Mouse (Mus musculus) right cerebral cortex, postnatal 25 days (tissue): ENCODE results near the gene Tmc1.

ENCODE experiments used
- DNase-seq: peaks from one replicate; pipeline ENCODE4 v3.0.0; 2022

The Tmc1 gene

DNA sequence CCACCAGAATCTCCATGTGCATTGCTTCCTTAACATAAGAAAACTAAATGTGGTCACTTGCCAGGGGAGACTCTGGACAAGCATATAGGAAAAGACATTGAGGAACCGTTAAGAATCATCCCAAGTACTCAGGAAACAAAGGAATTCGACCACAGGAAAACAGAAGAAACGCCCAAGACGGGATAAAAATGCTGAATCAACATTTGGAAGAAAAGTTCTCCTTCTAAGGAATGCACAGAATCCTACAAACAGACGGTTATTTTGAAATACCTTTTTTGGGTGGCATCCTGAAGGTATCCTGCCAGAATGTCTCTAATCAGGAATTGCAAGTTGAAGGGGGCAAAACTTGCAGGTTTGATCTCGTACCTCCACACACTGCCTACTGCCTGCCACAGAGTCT lies at the start of gene Tmc1:
TSS of gene Tmc1 (minus strand) at position 329 of the 400 bp plus-strand sequence.
- DNase-seq: no peak

DNA sequence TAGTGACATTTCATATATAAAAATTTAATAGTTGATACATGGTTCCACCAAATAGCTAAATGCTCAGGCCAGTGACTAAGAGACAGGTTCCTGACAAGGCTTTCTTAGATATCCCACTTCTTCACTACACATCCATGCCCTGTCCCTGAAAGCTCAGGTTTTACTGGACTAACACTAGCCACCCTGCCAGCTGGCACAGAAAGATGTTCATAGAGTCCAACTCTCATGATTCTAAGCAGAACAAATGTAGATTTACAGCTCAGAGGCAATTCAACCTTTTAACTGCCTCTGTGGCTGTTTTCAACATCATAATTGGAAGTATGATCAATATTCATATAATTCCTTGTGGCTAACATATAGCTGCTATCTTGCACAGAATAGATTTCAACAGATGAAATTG lies 47.5 kb upstream of the Tmc1 start:
- DNase-seq: no peak

DNA sequence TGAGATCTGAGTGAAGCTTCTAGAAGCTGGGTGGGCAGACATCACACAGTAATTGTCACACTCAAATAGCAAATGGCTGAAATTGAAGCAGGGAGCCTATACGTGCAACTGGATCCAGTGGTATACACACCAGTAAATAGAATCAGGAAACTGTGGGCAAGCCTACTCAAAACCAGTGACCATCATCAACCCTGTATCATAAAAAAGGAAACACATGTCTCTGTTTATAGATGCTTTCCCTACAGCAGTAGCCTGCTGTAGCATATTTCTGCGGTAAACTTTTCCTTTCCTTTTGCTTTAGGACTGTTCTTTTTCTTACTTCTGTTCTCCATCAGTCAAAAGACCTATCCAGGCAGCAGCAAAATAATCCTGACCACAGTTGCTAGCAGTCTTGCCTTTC lies 25.2 kb upstream of the Tmc1 start:
- DNase-seq: no peak

- DNase-seq: no peak
Measured at GRCm38 (mm10) chr19:20978148-20978547, 24.1 kb upstream of the Tmc1 start.

GRCm38 (mm10) chr19:20971926-20972325 lies 17.9 kb upstream of the Tmc1 start:
- no peak for DNase-seq

DNA sequence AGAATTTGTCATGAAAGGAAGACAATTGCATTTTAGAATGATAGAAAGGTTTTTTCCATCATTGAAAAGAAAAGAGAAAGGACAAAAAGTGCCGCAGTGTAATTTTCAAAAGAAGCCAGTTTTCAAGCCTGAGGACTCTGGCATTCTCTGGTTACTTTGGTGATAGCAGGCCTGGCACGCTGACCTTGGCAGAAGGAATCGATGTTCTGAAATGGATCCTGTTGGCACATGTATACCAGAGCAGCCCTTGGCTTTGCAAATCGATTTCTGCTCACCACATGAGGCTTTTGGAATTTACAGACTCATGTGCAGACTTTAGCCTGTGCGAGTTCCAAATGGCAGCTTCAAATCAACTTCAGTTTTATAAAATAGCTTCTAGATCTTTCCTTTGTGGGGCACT lies 813 bp upstream of the Tmc1 start:
- no peak for DNase-seq

GRCm38 (mm10) chr19:20944446-20944845 lies 9.6 kb downstream of the Tmc1 start:
- no peak for DNase-seq

DNA sequence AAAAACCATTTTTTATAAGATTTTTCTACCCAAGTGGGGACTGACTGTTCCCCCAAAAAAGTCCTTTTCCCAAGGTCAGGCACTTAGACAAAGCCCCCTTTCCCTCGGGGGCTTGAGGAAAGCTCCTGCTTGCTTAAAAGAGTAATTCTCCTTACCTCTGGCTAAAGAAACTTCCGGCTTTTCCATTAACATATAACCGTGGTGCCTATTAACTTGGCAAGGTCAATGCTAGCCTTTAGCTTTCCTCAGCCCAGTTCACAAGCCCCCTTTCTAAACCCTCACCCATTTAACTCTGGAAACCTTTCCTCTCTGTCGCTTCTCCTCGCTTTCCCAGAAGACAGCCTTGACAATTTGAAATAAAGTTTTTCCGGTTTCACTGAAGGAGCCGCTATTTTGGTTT lies 29.7 kb downstream of the Tmc1 start:
- no peak for DNase-seq

DNA sequence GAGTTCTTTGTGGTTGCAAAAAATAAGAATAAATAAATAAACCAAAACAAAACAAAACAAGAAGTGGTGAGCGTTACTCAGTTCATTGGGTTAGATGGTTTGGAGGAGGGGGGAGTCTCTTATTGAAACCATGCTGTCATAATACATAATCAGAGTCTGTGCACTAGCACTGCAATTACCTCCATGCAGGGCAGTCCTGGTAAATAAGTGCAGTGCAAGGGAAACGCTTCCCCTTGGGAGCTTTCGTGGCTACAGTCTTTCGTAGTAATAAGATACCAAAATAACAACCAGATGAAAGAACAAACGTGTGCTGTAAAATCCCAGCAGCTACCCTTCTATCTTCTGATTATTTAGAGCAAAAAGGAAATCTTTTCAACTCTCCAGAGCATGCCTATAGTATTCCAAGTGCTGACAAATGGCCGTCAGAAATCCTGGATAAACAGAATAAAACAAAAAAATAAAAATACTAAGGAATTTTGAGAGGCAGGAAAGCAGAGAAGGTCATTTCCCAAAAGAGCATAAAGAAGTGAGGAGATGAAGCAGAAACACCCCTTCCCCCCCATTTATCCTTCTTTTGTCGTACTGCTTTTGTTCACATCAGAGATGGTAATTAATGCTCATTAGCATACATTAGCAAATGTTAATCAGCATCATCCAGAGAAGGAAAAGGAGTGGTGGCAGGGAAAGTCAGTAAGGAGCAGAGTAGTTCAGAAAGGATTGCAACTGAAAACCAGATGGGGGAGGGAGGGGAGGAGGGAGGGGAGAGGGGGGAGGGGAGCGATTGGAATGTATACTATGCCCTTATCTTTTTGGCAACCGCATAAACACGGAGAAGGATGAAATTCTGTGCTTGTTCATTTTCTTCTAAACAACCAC lies 30.4 kb downstream of the Tmc1 start:
- DNase-seq: no peak

- DNase-seq: no peak
Measured at GRCm38 (mm10) chr19:20918241-20918640, 35.8 kb downstream of the Tmc1 start.

GRCm38 (mm10) chr19:20915151-20915550 lies 38.9 kb downstream of the Tmc1 start:
- no peak for DNase-seq

DNA sequence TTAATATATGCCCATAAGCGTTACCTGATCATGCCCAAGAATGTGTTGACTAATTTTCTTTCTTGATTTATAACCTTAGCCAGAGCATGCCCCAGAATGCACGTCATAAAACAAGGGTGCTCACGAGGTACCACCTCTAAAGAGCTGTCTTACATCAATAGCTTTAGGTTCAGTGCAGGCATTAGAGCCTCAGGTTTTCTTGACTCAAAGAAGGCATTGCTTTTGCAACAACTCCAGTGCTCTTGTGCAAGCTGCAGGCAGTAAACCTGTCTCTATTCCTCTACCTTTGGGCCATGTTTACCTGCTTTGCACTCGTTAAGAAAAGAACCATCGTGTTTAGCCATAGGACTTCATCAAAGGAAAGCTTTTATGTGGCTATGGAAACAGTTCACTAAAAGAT lies 43.6 kb downstream of the Tmc1 start:
- DNase-seq: no peak

- no peak for DNase-seq
Measured at GRCm38 (mm10) chr19:20881205-20881604, 72.8 kb downstream of the Tmc1 start.

GRCm38 (mm10) chr19:20875881-20876280 lies 78.1 kb downstream of the Tmc1 start:
- DNase-seq: no peak

- no peak for DNase-seq
Measured at GRCm38 (mm10) chr19:20861779-20862178, 92.2 kb downstream of the Tmc1 start.

DNA sequence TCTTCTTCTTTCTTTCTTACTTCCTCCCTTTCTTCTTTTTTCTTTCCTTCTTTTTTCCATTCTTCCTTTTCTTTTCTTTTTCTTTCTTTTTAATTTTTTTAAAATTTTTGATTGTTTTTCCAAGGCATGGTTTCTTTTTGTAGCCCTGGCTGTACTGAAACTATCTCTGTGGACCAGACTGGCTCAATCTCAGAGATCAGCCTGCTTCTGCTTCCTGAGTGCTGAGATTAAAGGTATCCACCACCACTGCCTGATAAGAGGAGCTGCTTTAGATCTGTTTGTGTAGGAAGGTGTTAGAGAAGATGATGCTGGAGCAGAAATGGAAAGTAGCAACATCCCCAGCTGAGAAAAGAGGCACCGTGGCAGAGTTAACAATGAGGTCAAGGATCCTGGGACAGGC lies 93.7 kb downstream of the Tmc1 start:
- no peak for DNase-seq

- no peak for DNase-seq
Measured at GRCm38 (mm10) chr19:20857819-20858218, 96.2 kb downstream of the Tmc1 start.

- DNase-seq: no peak
Measured at GRCm38 (mm10) chr19:20848906-20849305, 105.1 kb downstream of the Tmc1 start.

DNA sequence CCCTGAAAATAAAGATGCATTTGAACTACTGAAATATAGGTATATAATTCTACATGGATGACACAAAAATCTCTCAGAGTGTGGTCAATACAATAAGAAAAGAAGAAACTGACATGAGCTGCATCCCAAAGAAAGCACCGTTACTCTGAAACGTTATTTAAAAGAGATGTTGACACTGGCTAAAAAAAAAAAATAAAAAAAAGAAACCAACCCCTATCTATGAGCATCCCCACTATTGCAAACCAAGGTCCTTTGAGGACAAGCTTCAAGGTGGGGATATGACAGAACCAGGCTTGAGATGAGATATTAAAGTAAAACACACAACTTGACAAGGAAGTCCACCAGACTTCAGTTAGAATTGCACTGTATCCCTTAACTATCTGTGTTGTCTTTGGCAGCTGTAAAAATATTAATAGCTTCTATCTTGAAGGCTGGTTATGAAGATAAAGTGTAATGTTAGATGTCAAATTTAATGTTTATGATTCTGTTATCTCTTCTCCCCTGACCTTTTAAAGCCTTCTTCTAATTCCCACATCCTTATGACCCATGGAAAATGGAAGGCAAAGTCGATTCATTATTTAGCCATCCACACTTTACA lies 106.4 kb downstream of the Tmc1 start:
- DNase-seq: no peak

DNA sequence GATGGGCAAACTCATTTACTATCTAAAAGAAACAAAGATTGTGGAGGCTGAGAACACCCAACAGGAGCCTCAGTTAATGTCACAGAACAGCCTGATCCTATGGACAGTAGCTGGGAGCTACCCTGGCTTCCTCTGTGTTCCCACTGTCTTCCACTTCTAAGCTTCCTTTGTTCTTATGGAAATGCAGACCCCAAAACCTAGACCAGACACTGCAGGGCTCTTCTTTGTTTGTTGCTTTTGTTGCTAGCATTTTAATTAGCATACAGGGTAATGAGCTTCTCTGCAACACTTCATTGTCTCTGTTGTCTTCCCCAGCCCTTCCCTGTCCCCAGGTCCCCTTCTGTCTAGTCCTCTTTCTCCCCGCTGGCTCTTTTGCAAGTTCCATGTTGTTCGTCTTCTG lies 116.6 kb downstream of the Tmc1 start:
- no peak for DNase-seq

- no peak for DNase-seq
Measured at GRCm38 (mm10) chr19:20836055-20836845, 117.8 kb downstream of the Tmc1 start.

DNA sequence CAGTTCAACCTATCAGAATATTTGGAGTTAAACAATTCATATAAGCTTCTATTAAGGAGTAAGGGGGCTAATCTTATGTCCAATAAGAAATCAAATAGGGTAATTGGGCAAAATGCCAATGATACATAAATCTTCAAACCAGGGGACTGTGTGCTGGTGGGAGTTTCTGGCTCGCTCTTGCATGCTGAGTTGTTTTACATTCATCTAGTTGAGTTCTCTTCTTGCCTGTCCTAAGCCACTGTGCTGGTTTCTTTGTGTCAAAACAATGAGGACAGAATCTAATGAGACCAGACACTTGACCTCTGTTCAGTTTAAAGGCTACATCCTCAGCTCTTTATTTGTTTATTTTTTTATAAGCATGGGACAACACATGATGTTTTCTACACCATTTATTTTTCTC lies 119.1 kb downstream of the Tmc1 start:
- no peak for DNase-seq

GRCm38 (mm10) chr19:20799460-20799859 lies 154.5 kb downstream of the Tmc1 start:
- DNase-seq: no peak
